Mouse (Mus musculus) midbrain, embryonic 14.5 days (tissue): ENCODE measurements around the gene Olfr1079. TPM values are rescaled to one million over a fixed set of nuclear protein-coding genes. Genes with fewer than 3 reads are reported as not detected.
"Not testable (repeated sequence)": the region's sequence is repeated elsewhere in the genome, so short reads cannot be mapped to it uniquely, and the experiment has no call there.

Experiments
- ATAC-seq: fragments of 200-750 bp; cut with Nextera tagmentation; 2 replicates; pipeline ENCODE4 v1.8.0; 2017; ENCODE audit warnings: moderate number of reproducible peaks, moderate library complexity; ENCODE audit not compliant: low FRiP score, low TSS enrichment
- DNase-seq: peaks from one replicate; pipeline ENCODE4 v3.0.0-alpha.2; 2015
- H3K27ac ChIP-seq: fragments of 300-500 bp; sonication (generic); replicated peaks from 2 replicates; pipeline ENCODE4 v1.5.1; 2014; ENCODE audit warnings: mild to moderate bottlenecking, low read depth, low read length, moderate library complexity
- H3K27me3 ChIP-seq: fragments of 300-500 bp; sonication (generic); 2 replicates; pipeline ENCODE4 v1.6.1; 2014; ENCODE audit warnings: low read length, control low read depth, mixed read lengths; ENCODE audit not compliant: control insufficient read depth, insufficient read depth
- H3K36me3 ChIP-seq: fragments of 300-500 bp; sonication (generic); 2 replicates; pipeline ENCODE4 v1.6.1; 2014; ENCODE audit warnings: low read length, control low read depth; ENCODE audit not compliant: control insufficient read depth, insufficient read depth
- H3K4me1 ChIP-seq: fragments of 300-500 bp; sonication (generic); 2 replicates; pipeline ENCODE4 v1.6.1; 2014; ENCODE audit warnings: mild to moderate bottlenecking, antibody characterized with exemption, low read length, control low read depth; ENCODE audit not compliant: control insufficient read depth, insufficient read depth
- H3K4me2 ChIP-seq: fragments of 300-500 bp; sonication (generic); 2 replicates; pipeline ENCODE4 v1.6.1; 2014; ENCODE audit warnings: mild to moderate bottlenecking, low read length, moderate library complexity
- H3K4me3 ChIP-seq: fragments of 300-500 bp; sonication (generic); replicated peaks from 2 replicates; pipeline ENCODE4 v1.5.1; 2014; ENCODE audit warnings: low read depth, low read length
- H3K9ac ChIP-seq: fragments of 300-500 bp; sonication (generic); replicated peaks from 2 replicates; pipeline ENCODE4 v1.6.1; 2014; ENCODE audit warnings: mild to moderate bottlenecking, low read length, moderate library complexity
- H3K9me3 ChIP-seq: fragments of 300-500 bp; sonication (generic); 2 replicates; pipeline ENCODE4 v1.6.1; 2016; ENCODE audit warnings: low read length, control low read depth, mixed read lengths; ENCODE audit not compliant: control insufficient read depth
- WGBS: fragments of 180-500 bp; shearing (Covaris S2); extraction: QIAGEN DNeasy Blood & Tissue Kit; methylation state at CpG from one replicate; pipeline ENCODE4 v1.1.7; 2014; 5-methylcytosine and 5-hydroxymethylcytosine counted together
- polyA plus RNA-seq: library from polyadenylated mRNA; unstranded; fragments of >200 nt; fragmentation: Nextera tagmentation; extraction: Ambion mirVana; gene quantifications from 2 replicates; pipeline ENCODE4 v1.2.1, GENCODE M21; 2014

Olfr1079 gene
- polyA plus RNA-seq = not detected in 2 replicates

GRCm38 (mm10) chr2:86542380-86542779 lies at the start of gene Olfr1079:
Gene Olfr1079, minus strand, starts transcription at chr2:86542480.
- no peaks in the 10 kb centered on the region for H3K4me1 ChIP-seq
- H3K27ac ChIP-seq = no peak within 1 kb of the TSS
- H3K27me3 ChIP-seq = no peaks in the 10 kb centered on the region
- no peak within 1 kb of the TSS for H3K4me2 ChIP-seq
- peak; percentile 1 for DNase-seq
- H3K9me3 ChIP-seq = no peaks in the 10 kb centered on the region
- no peak within 1 kb of the TSS for H3K4me3 ChIP-seq
- no peak for ATAC-seq
- no peak within 1 kb of the TSS for H3K9ac ChIP-seq
- 59% methylated on average over 1 of the region's 1 CpGs for WGBS
- H3K36me3 ChIP-seq = no peaks in the 10 kb centered on the region

GRCm38 (mm10) chr2:86558135-86558534 lies 15.9 kb upstream of the Olfr1079 start, which contains the start of gene Olfr1080:
Gene Olfr1080, minus strand, starts transcription at chr2:86558235.
- ATAC-seq, DNase-seq, H3K27ac ChIP-seq, H3K4me2 ChIP-seq, H3K36me3 ChIP-seq, H3K27me3 ChIP-seq, H3K9ac ChIP-seq, H3K9me3 ChIP-seq, H3K4me1 ChIP-seq, H3K4me3 ChIP-seq: not testable (repeated sequence)

GRCm38 (mm10) chr2:86530991-86531390 lies 11.3 kb downstream of the Olfr1079 start:
- Histone ChIP-seq H3K27me3 (no peaks in the 10 kb centered on the region), H3K9me3 (no peaks in the 10 kb centered on the region), H3K9ac (no peak overlapping the region), H3K4me1 (no peaks in the 10 kb centered on the region), H3K36me3 (no peaks in the 10 kb centered on the region), H3K4me3 (no peak overlapping the region), H3K27ac (no peak overlapping the region), H3K4me2 (no peak overlapping the region)
- no peak for DNase-seq
- ATAC-seq = no peak
- whole genome bisulfite sequencing = 74% methylated on average over 1 of the region's 1 CpGs

- no peak within 1 kb of the TSS for H3K4me3 ChIP-seq
- no peaks in the 10 kb centered on the region for H3K9me3 ChIP-seq
- no peaks in the 10 kb centered on the region for H3K36me3 ChIP-seq
- no peaks in the 10 kb centered on the region for H3K4me1 ChIP-seq
- DNase-seq = no peak
- no peak within 1 kb of the TSS for H3K9ac ChIP-seq
- no peak within 1 kb of the TSS for H3K27ac ChIP-seq
- WGBS = 86% methylated on average over 1 of the region's 1 CpGs
- H3K4me2 ChIP-seq = no peak within 1 kb of the TSS
- H3K27me3 ChIP-seq = no peaks in the 10 kb centered on the region
- no peak for ATAC-seq
These were observed 34.1 kb downstream of the Olfr1079 start, which contains the start of gene Olfr1076 for GRCm38 (mm10) chr2:86508161-86508560. Gene Olfr1076, plus strand, starts transcription at chr2:86508461.

- Histone ChIP-seq H3K4me2 (no peak within 1 kb of the TSS), H3K4me1 (no peaks in the 10 kb centered on the region), H3K9me3 (no peaks in the 10 kb centered on the region), H3K36me3 (no peaks in the 10 kb centered on the region), H3K27ac (no peak within 1 kb of the TSS), H3K4me3 (no peak within 1 kb of the TSS), H3K9ac (no peak within 1 kb of the TSS), H3K27me3 (no peaks in the 10 kb centered on the region)
- ATAC-seq (no peak), DNase-seq (no peak)
- WGBS = 45% methylated on average over 1 of the region's 1 CpGs
These were observed 55.0 kb downstream of the Olfr1079 start, which contains the start of gene Olfr228 for GRCm38 (mm10) chr2:86487286-86487685. Gene Olfr228, minus strand, starts transcription at chr2:86487386.

Other genes starting within 250 kb of the Olfr1079 start
- gene Olfr1053, start 227.2 kb downstream of the Olfr1079 start, polyA plus RNA-seq = not detected in 2 replicates
- gene Olfr1054, start 207.0 kb downstream of the Olfr1079 start, polyA plus RNA-seq = not detected in 2 replicates
- gene Olfr1055, start 192.2 kb downstream of the Olfr1079 start, polyA plus RNA-seq = not detected in 2 replicates
- not detected in 2 replicates for gene Olfr1056, start 180.0 kb downstream of the Olfr1079 start, polyA plus RNA-seq
- not detected in 2 replicates for gene Olfr1057, start 164.1 kb downstream of the Olfr1079 start, polyA plus RNA-seq
- not detected in 2 replicates for gene Olfr1058, start 153.9 kb downstream of the Olfr1079 start, polyA plus RNA-seq
- gene Olfr1061, start 128.4 kb downstream of the Olfr1079 start, polyA plus RNA-seq = not detected in 2 replicates
- gene Olfr1062, start 115.7 kb downstream of the Olfr1079 start, polyA plus RNA-seq = not detected in 2 replicates
- not detected in 2 replicates for gene Olfr1065, start 91.9 kb downstream of the Olfr1079 start, polyA plus RNA-seq
- gene Olfr1066, start 86.2 kb downstream of the Olfr1079 start, polyA plus RNA-seq = not detected in 2 replicates
- not detected in 2 replicates for gene Olfr228, start 55.1 kb downstream of the Olfr1079 start, polyA plus RNA-seq
- gene Olfr1076, start 34.0 kb downstream of the Olfr1079 start, polyA plus RNA-seq = not detected in 2 replicates
- gene Olfr1080, start 15.8 kb upstream of the Olfr1079 start, polyA plus RNA-seq = not detected in 2 replicates
- gene Olfr1082, start 56.5 kb upstream of the Olfr1079 start, polyA plus RNA-seq = not detected in 2 replicates
- not detected in 2 replicates for gene Olfr1084, start 97.2 kb upstream of the Olfr1079 start, polyA plus RNA-seq
- not detected in 2 replicates for gene Olfr1085, start 119.5 kb upstream of the Olfr1079 start, polyA plus RNA-seq
- not detected in 2 replicates for gene Olfr1086, start 137.6 kb upstream of the Olfr1079 start, polyA plus RNA-seq
- not detected in 2 replicates for gene Olfr1087, start 155.9 kb upstream of the Olfr1079 start, polyA plus RNA-seq
- gene Olfr1089, start 191.2 kb upstream of the Olfr1079 start, polyA plus RNA-seq = not detected in 2 replicates
- not detected in 2 replicates for gene Olfr1090, start 216.5 kb upstream of the Olfr1079 start, polyA plus RNA-seq
- gene Olfr1093, start 240.0 kb upstream of the Olfr1079 start, polyA plus RNA-seq = not detected in 2 replicates